Mouse (Mus musculus): ENCODE results near the gene Babam2.

DNA sequence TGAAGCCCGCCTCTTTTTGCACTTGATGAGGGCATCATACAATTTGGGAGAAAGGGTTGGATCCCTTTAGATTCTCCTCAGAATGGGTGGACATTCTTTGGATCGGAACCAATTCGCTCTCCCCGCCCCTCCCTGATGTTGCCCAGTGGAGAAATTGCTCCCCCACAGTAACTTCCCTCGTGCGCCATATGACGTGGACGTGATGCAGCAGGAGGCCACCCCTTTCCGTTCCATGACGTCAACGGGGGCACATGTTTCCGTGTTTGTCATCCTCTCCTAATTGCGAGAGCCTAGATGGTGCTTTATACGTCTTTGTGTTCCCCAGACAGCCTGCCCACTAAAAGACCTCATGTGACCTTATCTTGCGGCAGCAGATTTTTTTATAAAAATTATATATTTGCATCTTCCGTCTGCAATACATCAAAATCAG lies 828 bp downstream of the Babam2 start:
- no peak for TF ChIP-seq POLR2A (IDR thresholded peaks at IDR 0.05; ENCODE audit: insufficient read depth, low read length)
- TF ChIP-seq CTCF (IDR thresholded peaks at IDR 0.05; ENCODE audit: low read depth, low read length), result no peak
